Mouse (Mus musculus) mature B cell (primary cell): Measurements from ENCODE around the gene Tnxb.

Experiments
- in situ Hi-C: fragments of 300-500 bp; cut with MboI; formaldehyde crosslinking; loops from 2 replicates; pipeline ENCODE4 v1.14.3; 2019

Tnxb gene

DNA sequence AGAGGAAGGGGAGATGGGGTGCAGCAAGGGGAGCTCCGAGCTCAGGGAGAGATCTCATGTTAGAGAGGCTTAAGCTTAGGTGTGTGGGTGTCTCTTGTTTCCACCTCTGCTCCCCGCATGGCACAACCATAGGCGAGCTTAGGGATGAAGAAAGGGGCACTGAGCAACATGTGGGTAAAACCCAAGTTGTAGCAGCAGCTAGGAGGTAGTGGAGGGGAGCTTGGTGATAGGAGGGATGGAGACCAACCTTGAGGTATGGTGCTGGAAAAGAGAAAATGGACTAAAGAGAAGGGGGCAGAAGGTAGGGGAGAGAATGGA is 10.5 kb upstream of the Tnxb start:
- in situ Hi-C loops: no loop called here

- in situ Hi-C loops: no loop called here
Observed at GRCm38 (mm10) chr17:34660259-34660820, 10.0 kb upstream of the Tnxb start.

DNA sequence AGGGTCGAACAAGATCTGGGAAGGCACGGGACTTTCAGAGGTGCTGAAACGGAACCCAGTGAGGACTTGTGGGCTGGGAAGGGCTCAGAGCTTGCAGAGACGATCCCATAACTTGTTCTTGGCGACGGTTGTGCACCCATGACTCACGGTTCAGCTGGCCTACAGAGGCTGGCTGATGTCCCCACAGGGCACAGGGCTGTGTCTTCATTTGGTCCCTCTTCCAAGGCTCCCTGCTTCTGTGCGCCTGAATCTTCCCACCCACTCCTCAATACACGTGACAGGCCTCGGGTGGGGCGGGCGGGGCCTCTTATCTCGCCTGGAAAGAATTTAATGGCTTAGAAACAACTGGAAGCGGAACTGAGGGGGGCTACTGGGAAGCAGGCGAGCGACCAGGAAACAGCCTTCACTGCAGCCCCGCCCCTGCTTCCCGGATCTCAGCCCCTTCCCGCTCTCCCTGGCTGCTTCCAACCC is 9.2 kb upstream of the Tnxb start:
- in situ Hi-C loops: no loop called here

GRCm38 (mm10) chr17:34662468-34662867 is 7.9 kb upstream of the Tnxb start:
- in situ Hi-C loops: no loop called here

DNA sequence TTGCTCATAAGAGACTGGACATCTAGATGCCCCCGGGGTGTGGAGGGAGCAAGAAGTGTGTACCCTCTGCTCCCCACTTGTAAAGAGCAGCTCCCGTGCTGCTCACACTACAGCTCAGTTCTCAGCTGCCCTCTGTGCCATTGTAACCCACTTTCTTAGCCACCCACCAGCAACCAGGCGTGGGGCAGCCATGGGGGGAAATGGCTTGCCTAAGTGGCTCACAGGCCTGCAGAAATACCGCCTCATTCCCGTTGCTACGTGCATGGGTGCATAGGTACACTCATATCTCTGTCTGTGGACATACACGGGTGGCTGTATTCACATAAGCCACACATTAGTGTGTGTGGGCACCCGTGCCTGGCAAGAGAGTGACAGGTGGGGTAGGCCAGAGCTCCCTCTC is 7.4 kb upstream of the Tnxb start:
- in situ Hi-C loops: no loop called here

DNA sequence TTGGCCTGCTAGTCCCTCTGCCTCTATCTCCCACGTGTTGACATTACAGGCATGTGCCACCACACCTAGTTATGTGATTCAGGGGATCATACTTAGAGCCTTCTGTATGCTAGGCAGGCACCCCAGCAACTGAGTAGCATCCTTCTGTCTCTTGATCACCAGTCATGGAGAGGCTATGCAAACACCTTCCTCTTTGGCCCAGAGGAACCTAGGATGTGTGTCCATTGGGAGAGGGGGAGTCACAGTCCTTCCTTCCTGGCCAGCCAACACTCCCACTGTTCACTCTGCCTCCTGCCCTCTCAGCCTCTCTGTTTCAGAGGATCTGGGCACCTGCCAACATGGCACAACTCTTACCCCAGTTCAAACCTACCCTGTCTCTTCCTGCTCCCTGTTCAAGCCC is 6.8 kb upstream of the Tnxb start:
- in situ Hi-C loops: no loop called here

DNA sequence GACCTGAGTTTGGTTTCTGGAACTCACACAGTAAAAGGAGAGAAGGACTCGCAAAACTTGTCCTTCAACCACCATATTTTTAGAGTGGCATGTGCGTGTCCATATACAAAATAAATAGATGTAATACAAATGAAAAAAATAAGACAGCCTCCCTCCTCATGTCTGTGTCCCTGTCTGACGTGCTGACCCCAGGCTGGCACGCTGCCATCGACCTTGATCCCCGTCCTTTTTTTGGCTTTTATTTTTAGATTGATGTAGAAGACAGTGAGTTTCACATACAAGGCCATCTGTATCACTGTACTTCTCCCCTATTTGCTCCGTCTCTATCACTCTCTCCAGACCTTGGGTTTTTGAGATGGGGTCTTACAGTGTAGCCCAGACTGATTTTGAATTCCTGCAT is 5.9 kb upstream of the Tnxb start:
- in situ Hi-C loops: no loop called here

- in situ Hi-C loops: no loop called here
Observed at GRCm38 (mm10) chr17:34671151-34672066, 1.1 kb downstream of the Tnxb start.

DNA sequence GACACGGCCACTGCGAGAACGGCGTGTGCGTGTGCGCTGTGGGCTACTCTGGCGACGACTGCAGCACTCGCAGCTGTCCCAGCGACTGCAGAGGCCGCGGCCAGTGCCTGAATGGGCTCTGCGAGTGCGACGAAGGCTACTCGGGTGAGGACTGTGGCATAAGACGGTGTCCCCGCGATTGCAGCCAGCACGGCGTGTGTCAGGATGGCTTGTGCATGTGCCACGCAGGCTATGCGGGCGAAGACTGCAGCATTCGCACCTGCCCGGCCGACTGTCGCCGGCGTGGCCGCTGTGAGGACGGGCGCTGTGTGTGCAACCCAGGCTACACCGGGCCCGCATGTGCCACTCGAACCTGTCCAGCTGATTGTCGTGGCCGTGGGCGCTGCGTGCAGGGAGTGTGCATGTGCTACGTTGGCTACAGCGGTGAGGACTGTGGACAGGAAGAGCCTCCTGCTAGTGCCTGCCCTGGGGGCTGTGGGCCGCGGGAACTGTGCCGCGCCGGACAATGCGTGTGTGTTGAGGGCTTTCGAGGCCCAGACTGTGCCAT is 2.0 kb downstream of the Tnxb start:
- in situ Hi-C loops: no loop called here

- in situ Hi-C loops: no loop called here
Observed at GRCm38 (mm10) chr17:34673139-34673538, 2.8 kb downstream of the Tnxb start.

DNA sequence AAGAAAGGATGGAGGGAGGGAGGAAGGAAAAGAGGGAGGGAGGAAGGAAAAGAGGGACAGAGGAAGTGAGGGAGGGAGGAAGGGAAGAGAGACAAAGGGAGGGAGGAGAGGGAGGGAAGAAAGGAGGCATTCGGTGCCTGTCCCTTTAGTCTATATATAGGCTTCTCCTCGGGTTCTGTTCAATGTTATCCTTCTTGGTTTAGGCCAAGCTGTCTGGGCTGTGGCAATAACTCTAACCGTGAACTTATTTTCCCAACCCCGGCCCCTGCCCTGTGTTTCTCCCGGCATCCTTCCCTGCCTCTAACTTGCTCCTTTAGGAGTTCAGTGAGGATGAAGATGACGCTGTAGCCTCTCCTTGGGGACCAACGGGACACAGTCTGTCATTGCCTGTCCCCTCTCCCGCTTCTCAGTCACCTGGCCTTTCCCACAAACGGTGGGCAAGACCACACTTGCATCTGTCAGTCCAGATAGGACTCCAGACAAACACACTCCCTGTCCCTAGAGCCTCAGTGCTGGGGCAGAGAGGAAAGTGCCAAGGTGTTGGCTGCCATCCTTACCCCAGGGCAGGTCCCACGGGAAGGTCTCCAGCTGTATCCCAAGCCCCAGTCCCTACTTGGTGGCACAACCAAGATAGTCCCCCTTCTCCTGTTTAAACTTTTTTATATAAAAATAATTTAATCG is 4.3 kb downstream of the Tnxb start:
- in situ Hi-C loops: no loop called here

DNA sequence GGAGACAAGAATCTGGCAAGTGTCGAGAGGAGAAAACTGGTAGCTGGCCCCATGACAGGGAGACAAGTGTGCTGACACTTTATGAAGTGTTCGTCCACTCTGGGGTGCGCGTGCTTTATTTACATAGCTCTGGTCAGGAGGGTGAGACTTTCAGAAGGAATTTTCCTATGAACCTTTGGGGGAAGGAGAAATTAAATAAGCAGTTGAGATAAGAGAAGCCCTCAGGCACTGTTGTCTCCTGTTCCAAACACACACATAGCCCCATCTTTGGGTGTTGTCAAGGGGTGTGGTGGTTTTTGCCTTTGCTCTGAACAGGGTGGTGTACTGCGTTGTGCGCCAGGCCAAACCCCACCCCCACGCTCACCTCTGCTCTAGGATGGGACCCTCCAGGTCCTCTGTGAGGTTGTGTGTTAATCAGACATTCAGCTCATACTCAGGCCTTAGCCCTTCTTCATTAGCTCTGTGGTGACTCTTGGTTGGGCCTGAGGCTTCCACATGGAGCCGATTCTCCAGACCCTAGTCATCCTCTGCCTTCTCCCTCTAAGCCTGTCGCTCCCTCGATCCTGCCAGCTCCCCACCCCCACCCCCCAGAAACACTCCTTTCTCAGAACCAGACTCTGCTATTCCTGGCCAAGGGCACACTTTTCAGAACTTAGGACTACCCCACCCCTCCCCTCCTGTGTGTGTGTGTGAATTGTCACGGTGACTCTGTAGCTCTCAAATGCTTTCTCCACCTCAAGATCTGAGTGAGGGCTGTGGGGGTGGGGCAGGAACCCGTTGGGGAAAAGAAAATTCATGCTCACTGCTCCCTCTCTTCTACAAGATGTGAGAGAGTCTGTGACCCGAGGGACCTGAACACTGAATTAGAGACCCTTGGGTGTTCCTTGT is 5.1 kb downstream of the Tnxb start:
- in situ Hi-C loops: no loop called here

GRCm38 (mm10) chr17:34676093-34676460 is 5.7 kb downstream of the Tnxb start:
- in situ Hi-C loops: no loop called here

DNA sequence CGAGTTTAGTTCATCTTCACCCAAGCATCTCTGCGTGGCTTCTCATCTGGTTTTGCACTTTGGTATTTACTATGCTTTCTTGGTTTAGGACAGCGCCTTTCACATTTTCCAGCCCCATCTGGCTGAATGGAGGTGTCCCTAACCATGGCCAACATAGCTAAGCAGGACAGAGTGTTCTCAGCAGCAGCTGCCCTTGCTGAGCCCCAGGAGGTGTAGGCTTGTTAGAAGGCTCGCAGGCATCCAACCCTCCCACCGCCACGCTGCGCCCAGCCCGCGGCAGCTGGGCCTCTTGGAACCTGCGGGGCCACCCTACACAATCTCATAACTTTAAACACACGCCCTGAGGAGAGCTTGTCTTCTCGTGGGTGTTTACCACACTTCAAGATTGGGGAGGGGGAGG is 6.3 kb downstream of the Tnxb start:
- in situ Hi-C loops: no loop called here

DNA sequence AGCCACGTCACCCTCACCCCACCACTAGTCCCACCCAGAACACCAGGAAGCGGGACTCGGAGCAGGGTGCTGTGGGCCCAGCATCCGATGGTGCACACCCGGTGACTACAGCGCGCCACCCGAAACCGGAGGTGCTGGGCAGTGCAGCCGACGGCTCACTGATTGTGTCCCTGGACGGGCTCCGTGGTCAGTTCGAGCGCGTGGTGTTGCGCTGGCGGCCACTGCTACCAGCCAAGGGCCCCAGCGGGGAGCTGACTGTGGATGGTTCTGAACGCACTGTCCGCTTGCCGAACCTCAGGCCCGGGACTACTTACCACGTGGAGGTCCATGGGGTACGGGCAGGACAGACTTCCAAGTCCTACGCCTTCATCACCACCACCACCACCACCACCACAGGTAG is 9.9 kb downstream of the Tnxb start:
- in situ Hi-C loops: no loop called here

GRCm38 (mm10) chr17:34680621-34681020 is 10.3 kb downstream of the Tnxb start:
- in situ Hi-C loops: no loop called here

- in situ Hi-C loops: no loop called here
Observed at GRCm38 (mm10) chr17:34681132-34681571, 10.8 kb downstream of the Tnxb start.

DNA sequence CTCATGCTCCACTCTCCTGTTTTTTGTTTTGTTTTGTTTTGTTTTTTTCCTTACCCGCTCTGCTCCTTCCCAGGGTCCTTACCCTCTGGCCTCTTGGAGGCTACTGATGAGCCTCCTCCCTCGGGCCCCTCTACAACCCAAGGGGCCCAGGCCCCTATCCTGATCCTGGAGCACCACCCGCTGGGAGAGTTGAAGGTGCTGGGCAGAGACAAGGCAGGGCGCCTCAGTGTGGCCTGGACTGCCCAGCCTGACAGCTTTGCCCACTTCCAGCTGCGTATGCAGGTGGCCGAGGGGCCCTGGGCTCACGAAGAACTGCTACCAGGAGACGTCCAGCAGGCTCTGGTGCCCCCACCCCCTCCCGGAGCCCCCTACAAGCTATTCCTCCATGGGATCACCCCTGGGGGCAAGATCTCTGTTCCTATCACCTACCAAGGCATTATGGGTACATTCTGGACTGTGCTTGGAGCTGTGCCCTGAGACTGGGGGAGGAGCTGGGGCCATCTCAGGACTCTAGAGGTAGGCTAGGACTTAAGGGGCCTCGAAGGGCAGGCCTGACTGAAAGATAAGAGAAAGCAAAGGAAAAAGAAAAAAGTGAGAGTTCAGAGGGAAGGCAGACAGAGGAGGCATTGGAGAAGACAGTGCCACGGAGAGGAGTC is 11.7 kb downstream of the Tnxb start:
- in situ Hi-C loops: no loop called here

- in situ Hi-C loops: no loop called here
Observed at GRCm38 (mm10) chr17:34683179-34683578, 12.8 kb downstream of the Tnxb start.

GRCm38 (mm10) chr17:34683686-34684220 is 13.4 kb downstream of the Tnxb start:
- in situ Hi-C loops: no loop called here
